Mouse (Mus musculus) heart, adult 9 months (tissue): ENCODE measurements around the gene Trpc5.
A peak's percentile ranks its signal among the peaks of the same experiment; 100 is the strongest.

Experiments
- DNase-seq, 2 experiments: peaks; one replicate each; pipeline ENCODE4 v3.0.0; 2022; ENCODE audit warnings: low spot score in 2 of 2

The Trpc5 gene

DNA sequence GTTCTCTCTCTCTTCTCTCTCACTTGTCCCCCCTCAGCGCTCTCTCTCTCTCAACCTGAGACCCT lies at the start of gene Trpc5:
TSS of gene Trpc5 (minus strand) at position 39 of the 65 bp plus-strand sequence.
- no peak for DNase-seq

DNA sequence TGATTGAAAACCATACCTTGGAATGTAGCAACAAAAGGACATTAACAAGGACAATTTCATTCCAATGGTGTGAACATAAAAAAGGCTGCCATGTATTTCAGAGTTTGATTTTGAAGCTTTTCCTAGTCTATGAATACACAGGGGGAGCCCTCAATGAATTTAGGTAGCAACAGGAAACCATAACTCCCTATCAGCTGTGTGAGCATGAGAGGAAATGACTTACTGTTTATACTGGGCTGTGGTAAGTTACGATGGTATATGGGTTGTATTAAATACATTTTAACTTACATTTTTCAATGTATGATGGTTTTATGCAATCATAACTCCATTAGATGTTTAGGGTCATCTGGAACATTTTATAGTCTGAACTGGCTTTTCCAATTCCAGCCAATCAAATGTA lies 28.4 kb upstream of the Trpc5 start:
- no peak for DNase-seq

DNA sequence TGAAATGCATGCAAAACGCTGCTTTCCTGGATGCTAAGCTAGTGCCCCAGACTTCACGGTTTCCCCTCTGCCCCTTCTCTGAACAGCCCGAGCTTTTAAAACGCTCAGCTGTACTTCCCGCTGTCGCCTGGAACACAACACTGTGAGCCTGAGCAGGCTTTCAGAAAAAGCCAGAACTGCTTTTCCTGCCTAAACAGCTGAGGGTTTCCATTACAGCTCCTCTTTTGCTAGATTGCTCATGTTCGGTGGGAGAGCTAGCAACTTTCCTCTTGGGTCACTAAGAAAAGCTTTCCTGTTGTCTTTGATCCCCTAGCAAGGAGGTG lies 1.8 kb upstream of the Trpc5 start:
- DNase-seq: no peak

DNA sequence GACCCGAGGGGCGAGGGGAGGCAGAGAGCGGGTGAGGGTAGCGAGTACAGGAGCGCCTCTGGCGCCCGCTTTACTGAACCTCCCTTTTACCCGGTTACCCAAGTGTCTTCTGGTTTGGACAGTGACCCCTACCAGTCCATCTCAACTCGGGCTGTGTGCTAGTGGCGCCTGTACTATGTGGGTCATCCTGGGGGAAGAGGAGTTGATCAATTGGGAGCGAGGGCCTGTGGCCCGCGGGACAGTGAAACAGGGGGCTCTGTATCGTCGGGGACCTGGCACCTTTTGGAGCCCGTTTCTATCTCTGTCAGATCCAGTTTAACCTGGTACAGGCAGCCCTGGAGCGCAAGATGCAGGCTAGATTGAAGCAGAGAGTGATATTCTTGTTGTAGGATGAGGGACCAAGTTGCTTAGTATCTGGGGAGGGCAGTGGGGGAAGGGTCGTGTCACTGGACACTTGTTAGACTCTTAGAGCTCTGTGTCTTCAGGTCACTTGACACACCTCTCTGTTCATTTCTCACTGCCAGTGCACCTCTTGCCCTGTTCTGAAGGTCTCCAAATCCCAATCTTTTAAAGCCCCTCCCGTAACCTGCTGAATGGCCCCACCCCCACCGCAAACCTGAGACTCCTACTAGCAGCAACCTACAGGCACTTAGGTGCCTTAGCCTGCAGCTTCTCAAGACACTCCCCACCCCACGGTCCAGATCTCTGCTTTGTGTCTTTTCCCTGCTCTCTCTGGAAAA lies 1.3 kb upstream of the Trpc5 start:
- no peak for DNase-seq

DNA sequence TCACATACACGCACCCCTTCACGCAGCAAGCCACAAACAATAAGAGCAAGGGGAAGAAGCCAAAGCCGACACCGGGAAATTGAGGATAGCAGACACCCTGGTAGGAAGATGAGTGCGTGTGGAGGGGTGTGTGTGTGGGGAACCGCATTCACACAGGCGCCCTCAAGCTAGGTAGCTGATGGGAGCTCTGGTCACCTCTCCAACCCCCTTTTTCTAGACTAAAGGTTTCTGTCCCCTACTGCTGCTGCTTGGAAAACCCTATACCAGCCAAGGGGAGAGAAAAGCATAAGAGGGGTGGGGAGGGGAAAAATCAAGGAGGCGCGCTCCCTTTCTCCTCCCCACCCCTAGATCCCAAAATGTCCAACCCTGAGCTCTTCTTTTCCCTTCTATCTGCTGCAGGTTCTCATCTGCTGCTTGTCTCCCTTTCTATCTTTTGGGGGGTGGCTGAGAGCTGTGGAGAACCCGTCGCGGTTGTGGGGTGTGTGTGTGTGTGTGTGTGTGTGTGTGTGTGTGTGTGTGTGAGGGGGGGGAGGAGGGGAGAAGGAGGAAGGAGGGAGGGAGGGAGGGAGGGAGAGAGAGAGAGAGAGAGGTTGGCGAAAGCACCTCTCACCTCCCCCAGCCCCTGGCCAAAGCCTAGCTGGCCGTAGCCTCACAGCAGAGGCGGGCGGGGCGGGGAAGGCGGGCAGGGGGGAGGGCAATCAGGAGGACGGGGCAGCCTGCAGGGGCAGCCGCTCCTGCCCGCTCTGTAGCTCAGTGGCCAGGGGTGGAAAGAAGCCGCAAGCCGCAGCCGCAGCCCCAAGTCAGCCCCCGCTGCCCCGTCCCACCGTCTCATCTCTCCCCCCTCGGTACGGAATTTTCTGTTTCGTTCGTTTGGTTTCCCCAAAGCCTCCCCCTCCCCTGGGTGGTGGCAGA lies 483 bp upstream of the Trpc5 start, which contains the start of gene Rtl4:
TSS of gene Rtl4 (plus strand) at position 701 of the 912 bp plus-strand sequence.
- no peak for DNase-seq

DNA sequence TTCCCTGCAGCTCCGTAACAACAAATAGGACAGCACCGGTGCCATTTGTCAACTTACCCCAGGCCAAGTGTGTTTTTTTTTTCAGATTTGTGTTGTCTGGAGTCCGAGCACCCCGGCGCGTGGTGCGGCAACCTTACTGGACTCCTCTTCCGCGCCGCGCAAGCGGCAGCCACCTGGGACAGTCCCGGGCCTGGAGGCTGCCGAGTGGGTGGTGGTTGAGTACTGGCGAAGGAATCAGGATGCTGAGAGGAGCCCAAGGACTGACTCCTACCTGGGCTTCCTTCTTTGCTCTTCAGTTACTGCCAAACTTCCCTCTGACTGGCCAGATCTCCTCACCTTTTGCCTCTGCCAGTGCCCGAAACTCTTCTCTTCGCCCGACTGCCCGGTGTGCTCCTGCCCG lies 238 bp downstream of the Trpc5 start:
- no peak for DNase-seq

DNA sequence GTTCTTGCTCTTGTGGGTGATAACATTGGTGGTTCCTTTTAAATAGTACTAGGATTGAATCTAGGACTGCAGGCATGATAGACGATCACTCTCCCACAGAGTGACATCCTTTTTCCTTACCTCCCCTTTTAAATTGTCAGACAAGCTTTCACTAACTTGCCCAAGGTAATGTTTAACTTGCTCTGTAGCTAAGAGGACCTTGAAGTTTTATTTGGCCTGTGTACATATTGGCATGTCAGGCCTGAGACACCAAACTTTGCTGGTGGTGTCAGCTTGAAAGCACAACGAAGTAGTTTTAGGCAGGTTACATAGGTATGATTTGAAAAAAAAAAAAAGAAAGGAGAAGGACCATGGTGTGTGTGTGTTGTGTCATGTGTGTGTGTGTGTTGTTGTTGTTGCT lies 35.8 kb downstream of the Trpc5 start:
- DNase-seq: no peak

DNA sequence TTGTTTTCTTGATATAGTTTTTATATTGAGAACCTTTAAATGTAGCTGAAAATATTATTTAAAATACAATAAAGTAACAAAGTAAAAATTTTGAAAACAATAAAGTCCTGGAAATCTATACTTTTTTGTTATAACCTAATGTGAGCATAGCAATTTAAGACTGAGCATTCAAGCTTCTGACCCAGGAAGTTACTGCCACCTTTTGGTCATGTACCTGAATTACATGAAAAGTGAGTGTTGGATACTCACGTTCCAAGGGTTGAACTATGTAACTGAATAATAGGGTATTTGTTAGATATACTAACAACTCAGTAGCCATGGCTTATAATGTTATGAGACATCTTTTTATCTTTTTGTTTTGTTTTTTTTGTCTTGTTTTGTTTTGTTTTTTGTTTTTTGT lies 42.6 kb downstream of the Trpc5 start:
- no peak for DNase-seq

DNA sequence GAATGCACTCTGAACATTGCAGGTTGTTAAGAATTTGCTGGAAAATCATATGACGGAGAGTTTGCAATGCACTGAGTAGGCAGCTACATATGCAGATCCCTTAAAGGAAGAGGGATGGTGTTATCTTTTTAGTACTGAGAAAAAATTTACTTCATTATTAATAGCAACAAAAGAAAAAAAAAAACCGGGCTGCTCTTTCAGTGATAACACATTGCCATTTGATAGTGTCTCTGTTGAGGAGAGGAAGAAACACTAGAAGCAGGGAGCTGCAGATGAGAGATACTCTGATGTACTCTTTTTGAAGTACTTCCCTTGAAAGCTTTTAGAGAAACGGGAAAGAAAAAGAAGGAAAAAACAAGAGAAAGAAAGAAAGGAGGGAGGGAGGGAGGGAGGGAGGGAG lies 43.2 kb downstream of the Trpc5 start:
- DNase-seq: no peak

DNA sequence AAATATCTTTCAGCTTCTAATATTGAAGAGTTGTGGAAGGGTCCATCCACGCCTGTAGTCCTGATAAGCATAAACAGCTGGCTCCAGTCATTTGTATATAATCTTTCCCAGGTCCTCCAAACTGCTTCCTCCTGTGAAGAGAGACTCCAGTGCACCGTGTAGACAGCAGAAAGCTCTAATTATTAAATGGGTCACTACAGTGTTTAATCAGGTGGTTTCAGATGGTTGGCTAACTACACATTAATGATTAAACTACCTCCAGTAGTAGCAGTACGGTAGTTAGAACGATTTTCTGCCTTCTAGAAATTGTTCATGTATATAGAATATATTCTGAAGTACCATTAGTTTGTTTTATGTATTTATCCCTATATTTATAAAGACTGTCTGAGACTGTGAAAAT lies 75.2 kb downstream of the Trpc5 start:
- no peak for DNase-seq

DNA sequence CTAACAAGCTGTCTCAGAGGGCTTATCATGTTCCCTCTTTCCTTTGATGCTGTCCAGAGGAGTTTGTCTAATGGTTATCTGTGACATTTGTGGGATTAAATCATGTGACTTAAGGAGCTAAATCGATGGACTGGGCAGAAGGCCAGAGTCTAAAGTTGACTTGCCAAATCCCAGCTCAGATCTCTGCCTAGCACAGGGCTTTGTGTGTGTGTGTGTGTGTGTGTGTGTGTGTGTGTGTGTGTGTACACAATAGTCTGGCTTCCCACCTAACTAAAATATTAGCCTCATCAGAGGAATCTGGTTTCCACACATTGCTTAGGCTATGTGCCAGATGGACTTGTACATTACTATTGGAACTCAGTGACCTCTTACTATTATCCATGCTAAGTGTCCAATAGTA lies 151.5 kb downstream of the Trpc5 start:
- DNase-seq: no peak

DNA sequence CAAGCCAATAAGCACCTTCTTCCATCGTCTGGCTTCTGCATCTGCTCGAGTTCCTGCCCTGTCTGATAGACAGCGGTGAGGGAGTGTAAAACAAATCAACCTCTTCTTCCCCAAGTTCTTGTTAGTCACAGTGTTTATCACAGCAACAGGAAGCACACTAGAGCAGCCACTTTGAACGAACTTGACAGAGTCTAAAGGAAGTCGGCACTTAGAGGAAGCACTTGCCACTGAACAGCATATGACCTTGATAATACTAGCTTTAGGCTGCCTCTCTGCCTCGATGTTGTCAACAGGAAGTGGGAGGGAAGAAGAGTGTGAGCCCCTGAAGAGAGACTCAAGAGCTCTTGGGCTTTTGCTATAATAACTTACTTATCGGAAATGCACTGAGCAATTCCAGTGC lies 161.9 kb downstream of the Trpc5 start:
- peak in 1 of 2 experiments; percentile 17 for DNase-seq

DNA sequence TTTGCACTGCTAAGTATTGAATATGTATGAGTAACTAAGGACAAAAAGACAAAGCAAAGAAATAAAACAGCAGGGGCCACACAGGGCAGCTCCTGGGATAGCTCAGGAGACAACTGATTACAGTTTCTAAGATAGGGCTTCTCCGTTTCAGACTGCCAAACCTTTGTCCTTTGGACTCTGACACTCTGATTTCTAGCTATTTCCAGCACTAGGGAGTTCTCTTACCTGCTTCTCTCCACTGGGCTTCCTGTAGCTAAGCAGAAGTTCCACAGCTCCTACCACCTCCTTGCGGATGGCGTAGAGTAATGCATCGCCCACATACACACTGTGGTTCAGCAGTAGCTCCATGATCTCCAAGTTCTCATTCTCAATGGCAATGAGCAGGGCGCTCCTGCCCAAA lies 164.7 kb downstream of the Trpc5 start:
- no peak for DNase-seq

DNA sequence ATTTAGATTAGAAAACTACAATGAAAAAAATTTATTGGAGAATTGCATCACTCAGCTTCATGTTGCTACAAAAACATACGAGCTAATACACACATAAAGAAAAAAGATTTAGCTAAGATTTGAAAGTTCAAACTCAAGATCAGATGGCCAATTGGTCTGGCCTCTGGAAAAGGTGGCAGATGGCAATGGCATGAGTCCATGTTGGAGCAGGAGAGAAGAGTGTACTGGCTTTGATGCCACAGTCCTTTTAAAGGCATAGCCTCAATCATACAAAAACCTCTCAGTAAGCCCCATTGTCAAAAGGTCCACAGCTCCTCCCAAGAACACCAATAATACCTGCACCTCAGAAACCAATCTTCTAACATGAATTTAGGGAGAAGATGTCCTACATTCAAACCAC lies 196.6 kb downstream of the Trpc5 start:
- no peak for DNase-seq

DNA sequence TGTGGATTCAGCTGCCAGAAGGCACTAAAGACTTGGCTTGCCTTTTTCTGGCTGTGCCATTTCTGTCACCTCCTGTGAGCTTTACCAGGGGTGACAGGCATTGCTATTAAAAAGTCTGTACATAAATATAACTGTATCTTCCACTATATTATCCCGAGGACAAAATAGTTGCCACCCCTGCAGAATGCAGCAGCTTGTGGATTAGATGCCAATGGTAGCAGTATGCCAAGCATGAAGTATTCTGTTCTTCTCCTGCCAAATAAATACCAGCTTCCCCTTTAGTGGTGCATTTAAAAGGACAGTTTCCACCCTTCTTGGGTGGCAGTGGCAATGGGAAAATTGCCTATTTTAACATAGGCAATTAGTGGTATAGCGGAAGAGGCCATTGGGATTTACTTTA lies 223.6 kb downstream of the Trpc5 start:
- no peak for DNase-seq

DNA sequence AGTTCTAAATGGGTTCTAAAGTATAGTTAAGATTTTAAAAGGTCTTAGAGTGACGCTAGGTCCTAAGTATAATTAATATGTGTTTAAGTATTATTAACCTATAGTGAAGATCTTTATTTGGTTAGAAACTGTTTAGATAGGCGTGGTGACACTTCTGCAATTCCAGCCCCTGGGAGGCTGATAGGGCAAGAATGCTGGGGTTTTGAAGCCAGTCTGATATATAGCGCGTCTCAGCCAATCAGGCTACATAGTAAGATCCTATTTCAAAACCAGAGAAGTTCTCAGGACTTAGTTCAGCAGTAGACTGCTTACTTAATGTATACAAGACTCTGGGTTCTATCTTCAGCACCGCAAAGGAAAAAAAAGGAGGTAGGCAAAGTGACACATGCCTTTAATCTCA lies 231.7 kb downstream of the Trpc5 start, which contains the start of gene Trpc5os:
TSS of gene Trpc5os (plus strand) at position 301 of the 400 bp plus-strand sequence.
- DNase-seq: no peak

DNA sequence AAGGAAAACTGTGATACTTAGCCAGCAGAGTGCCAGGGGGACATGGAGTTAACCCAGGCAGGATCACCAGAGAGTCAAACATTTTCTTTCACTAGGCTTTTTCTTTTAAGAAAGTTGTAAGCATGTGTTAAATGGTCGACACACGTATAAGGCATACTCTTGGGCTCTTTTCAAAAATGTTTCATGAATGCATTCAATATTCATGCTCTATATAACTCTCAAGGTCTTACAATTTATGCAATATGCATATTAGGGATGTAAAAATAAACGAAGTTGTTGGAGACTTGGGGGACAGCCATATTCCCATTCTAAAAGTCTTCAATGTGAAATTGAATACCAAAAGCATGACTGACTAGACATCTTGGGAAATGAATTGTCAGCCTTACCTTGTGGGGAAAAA lies 264.1 kb downstream of the Trpc5 start:
- no peak for DNase-seq

DNA sequence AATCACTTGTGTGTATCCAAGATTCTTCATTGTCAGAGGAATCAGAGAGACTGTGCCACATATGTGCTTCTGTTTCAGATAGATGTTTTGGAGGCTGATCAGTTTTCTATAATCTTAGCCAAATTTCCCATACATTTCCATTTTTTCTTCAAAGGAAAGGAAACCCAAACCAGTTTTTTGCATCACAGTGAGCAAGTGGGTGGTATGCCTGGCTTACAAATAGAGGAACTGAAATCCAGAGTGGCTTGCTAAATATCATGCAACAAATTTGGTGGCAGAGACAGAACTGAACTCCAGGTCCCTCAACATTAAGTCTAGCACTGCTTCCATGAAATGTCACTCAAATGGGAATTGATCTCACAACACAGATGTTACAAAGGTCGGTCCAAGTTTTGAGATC lies 266.9 kb downstream of the Trpc5 start:
- DNase-seq: no peak

DNA sequence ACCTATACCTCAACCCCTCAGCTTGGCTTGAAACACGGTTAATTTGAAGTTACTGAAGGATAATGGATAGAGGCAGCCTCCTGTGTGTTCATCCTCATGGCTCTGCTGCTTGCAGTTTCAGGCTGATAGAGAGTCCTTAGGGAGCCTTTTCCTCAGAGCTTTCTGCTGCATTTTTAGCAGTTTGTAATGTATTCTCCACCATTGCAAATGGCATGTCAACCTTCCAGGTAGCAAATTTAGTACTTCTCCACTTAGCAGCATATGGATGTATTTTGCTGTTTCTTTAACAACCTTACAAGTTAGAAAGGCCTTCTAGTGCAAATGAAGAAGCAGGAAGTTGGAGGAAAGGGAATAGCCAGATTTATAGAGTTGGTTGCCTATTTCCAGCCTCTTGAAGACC lies 267.7 kb downstream of the Trpc5 start:
- DNase-seq: no peak

DNA sequence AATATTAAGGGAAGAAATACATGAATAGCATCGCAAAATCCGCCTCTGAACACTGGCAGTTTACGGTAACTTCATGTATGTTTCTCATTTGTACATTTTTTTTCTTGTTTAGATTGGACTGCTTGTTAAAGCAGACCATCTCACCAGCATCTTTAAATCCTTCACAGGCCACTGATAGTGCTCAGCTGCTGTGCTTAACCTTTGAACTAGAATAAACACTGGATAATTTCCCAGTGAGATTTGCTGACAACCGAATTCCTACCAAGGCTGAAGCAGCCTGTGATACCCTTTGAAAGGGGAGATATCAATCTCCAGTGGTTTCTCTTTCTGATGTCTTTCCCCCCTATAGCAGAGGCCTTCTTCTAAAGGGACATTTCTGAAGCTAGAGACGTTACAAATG lies 279.9 kb downstream of the Trpc5 start:
- DNase-seq: no peak

DNA sequence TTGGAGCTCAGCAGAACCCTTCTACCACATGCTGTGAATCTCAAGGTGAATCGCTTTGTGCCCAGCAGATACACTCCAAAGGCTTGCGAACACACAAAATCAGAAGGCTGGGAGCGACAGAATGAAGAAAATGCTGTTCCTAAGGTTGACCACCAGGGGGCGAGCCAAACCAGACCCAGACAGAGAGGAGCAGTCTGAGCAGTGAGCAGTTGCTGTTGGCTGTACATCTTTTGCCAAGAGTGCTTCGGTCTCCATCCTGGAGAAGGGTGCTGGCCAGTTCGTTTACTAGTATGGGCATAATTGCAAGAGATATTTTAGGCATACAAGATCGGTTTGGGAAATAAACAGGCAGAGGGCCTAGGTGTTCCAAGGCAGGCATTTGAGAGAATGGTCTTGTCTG lies 284.5 kb downstream of the Trpc5 start:
- peak in 1 of 2 experiments; percentile 1 for DNase-seq

DNA sequence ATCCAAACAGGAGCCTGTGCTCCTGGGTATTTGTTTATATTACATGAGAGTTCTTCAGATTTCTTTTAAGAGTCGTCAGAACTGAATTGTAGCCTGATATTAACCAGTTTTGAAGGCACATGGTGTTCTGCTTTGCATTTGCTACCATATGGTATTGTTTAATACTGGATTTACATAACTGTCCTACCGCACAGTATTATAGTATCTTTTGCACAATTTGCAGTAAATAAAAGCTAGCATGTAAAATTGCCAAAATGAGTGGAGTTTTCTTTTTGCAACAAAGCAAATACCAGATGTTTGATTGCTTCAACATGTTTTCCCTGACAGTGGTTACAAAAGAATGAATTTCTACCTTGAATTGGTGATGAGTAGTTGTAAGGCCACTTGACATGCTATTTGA lies 313.8 kb downstream of the Trpc5 start:
- DNase-seq: no peak

DNA sequence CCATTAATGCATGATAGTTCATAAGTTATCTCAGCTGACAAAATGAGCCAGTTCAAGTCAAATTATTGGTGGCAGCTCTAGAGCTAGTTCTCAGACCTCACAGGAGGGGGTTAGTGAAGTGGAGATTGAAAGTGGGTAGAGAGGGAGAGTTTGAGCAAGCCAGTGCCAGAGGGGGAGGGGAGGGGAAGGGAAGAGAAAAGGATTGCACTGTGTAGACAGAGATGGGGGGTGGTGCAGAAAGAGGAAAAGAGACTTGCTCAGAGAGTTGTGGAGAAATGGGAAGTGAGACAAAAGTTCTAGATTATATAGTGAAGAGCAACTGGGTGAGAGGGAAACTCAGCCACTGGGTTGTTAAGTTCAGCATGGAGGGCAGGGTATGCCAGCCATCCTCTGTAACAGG lies 349.6 kb downstream of the Trpc5 start:
- no peak for DNase-seq

DNA sequence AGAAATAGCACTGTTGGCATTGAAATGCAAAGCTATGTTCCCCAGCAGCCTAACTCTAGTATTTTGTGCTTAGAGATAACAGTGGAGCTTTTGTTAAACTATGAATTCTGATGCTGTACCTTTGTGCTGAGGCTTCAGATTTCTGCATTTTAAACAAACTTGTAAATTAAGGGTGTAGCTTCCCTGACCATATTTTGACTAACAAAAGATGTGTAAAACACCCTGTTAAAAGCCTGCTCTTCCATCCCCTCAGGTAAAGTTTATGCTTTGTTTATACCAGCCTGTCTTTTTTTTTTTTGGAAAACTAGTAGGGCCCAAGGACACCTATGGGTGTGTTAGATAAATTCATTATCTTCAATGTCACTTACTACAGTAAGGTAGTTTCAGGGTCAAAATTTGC lies 350.0 kb downstream of the Trpc5 start:
- no peak for DNase-seq
